Mouse (Mus musculus): Measurements from ENCODE around the gene Gm45234. TPM values are rescaled to one million over a fixed set of nuclear protein-coding genes. Genes with fewer than 3 reads are reported as not detected.
A peak's percentile ranks its signal among the peaks of the same experiment; 100 is the strongest.

Gene Gm45234
- polyA plus RNA-seq, 1 experiment from 2014 or later = not detected

DNA sequence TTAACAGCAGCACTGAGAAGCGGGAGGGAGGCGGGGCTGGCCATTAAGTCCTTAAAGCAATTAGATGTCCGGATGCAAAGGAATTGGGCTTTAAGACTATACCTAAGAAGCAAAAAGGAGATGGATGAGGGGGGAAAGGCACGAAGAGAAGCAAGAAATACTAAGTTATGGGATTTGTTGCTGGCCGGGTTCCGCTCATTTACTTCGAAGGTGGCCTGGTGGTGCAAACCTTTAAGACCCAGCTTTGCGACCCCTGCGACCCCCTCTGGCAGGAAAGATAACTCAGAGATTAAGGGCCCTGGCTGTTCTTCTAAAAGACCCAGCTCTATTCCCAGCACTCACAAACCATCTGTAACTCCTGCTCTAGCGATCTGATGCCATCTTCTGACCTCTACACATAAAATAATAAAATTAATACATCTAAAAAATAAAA lies 24.2 kb upstream of the Gm45234 start:
- Histone ChIP-seq H3K27ac (ENCODE audit: low read depth) (no peak overlapping the region), H3K9ac (peak overlapping the region; percentile 16; the same call in 1 of the 2 replicates)
- ATAC-seq (ENCODE audit: insufficient read depth) = no peak

DNA sequence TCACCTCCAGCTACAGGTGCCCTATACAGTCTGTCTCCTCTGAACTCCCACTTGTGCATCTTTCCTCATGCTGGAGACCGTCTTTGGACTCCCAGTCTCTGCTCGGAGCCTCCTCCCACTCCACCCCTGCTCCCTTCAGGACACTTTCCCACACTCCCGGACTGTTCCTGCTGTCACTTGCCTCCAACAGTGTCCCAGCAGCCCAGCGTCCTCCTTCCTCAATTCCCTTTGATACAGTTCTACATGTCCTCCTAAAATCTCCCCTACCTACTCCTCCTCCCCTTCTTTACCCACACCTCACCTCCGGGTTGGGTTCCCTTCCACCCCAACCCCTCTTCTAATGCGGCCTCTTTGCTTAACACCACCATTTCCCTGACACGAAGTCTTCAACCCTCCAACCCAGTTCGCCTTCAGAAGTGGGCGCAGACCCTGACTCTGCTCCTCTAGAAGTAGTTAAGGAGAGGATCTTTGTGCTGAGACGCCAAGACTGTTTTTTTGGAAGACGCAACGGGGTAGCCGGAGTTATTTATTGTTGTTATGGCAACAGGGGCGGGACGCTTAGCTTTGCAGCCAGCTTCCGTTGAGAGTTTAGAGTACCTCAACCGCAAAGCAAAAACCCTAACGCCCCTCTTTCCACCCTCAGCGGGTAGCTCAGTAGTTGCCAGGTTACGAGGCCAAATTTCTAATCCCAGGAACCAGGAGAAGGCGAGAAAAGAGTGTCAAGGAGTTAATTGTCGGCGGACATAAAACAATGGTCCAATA lies 23.6 kb upstream of the Gm45234 start, which contains the start of gene Lrrc23:
Gene Lrrc23, minus strand, starts transcription at position 506 of the 762 bp plus-strand sequence.
- H3K36me3 ChIP-seq (ENCODE audit: insufficient read depth) = no peaks in the 10 kb centered on the region
- no peaks in the 10 kb centered on the region for H3K9me3 ChIP-seq (ENCODE audit: low read depth, low read length)
- TF ChIP-seq CTCF (IDR thresholded peaks at IDR 0.05; ENCODE audit: low read depth) = no peak
- 2% methylated on average over 23 of the region's 23 CpGs for WGBS
- ATAC-seq (ENCODE audit: insufficient read depth) = peak; percentile 75
- H3K4me2 ChIP-seq = peak within 1 kb of the TSS; percentile 58
- H3K4me3 ChIP-seq (ENCODE audit: low read depth, low read length) = peak within 1 kb of the TSS; percentile 32
- peak; percentile 86 for DNase-seq
- no peak within 1 kb of the TSS for H3K27ac ChIP-seq (ENCODE audit: low read depth)
- H3K4me1 ChIP-seq (ENCODE audit: insufficient read depth) = peaks cover 8% of the 10 kb centered on the region; the same call in 1 of the 2 replicates
- H3K9ac ChIP-seq = peak within 1 kb of the TSS; percentile 16; the same call in 1 of the 2 replicates
- 0 out of 2 replicates have a peak, but pooled peaks cover 4% of the 10 kb centered on the region for H3K27me3 ChIP-seq (ENCODE audit: insufficient read depth, low read length)

More for the DNA sequence above, 24.2 kb upstream of the Gm45234 start:
- Histone ChIP-seq H3K9me3 (ENCODE audit: low read depth, low read length) (no peaks in the 10 kb centered on the region), H3K27me3 (ENCODE audit: insufficient read depth, low read length) (0 out of 2 replicates have a peak, but pooled peaks cover 4% of the 10 kb centered on the region), H3K4me3 (ENCODE audit: low read depth, low read length) (peak overlapping the region; percentile 32), H3K4me1 (ENCODE audit: insufficient read depth) (peaks cover 8% of the 10 kb centered on the region; the same call in 1 of the 2 replicates), H3K36me3 (ENCODE audit: insufficient read depth) (no peaks in the 10 kb centered on the region), H3K4me2 (peak overlapping the region; percentile 58)
- no peak for DNase-seq
- 7% methylated on average over 10 of the region's 10 CpGs for WGBS
- TF ChIP-seq CTCF (IDR thresholded peaks at IDR 0.05; ENCODE audit: low read depth) = no peak

DNA sequence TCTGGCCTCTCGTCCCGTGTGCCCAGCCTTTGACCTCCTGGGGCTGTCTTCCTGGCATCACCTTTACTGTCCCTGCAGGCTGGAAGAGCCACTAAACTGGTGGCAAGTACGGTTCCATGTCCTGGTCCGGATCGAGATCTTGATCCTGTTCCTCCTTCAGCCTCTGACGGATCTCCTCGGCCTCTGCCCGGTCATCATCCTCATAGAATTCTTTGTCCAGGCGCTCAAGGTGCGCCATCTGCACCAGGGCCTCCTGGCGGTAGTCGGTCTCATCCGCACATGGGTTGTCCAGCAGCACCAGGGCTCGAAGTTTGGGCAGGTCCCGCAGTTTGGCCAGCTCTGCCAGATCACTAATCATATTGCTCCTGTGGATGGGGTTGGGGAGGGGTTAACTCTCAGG lies 14.7 kb upstream of the Gm45234 start:
- WGBS = 81% methylated on average over 15 of the region's 15 CpGs
- Histone ChIP-seq H3K4me2 (no peak overlapping the region), H3K9me3 (ENCODE audit: low read depth, low read length) (no peaks in the 10 kb centered on the region), H3K4me1 (ENCODE audit: insufficient read depth) (0 out of 2 replicates have a peak, but pooled peaks cover 3% of the 10 kb centered on the region), H3K9ac (no peak overlapping the region), H3K36me3 (ENCODE audit: insufficient read depth) (no peaks in the 10 kb centered on the region), H3K4me3 (ENCODE audit: low read depth, low read length) (no peak overlapping the region), H3K27me3 (ENCODE audit: insufficient read depth, low read length) (no peaks in the 10 kb centered on the region), H3K27ac (ENCODE audit: low read depth) (no peak overlapping the region)
- no peak for DNase-seq
- TF ChIP-seq CTCF (IDR thresholded peaks at IDR 0.05; ENCODE audit: low read depth) = no peak
- no peak for ATAC-seq (ENCODE audit: insufficient read depth)

DNA sequence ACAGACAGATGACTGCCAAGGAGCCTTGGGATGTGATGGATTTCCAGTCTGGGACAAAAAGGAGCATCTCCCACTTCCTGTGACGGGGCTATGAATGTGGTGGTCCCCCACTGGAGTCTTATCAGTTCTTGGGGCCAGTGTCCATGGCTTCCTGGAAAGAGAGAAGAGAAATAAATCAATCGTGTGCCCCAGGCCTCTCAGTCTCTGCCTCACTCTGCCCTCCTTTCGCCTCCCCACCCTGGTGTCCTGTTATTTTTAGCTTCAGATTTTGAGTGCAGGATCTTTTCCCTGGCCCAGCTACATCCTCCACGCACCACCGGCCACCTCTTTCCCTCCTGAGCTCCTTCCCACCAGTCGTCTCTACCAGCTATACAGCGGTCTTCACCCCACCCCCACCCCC lies 14.2 kb upstream of the Gm45234 start:
- DNase-seq (no peak), ATAC-seq (ENCODE audit: insufficient read depth) (no peak)
- no peak for TF ChIP-seq CTCF (IDR thresholded peaks at IDR 0.05; ENCODE audit: low read depth)
- Histone ChIP-seq H3K27ac (ENCODE audit: low read depth) (no peak overlapping the region), H3K9ac (no peak overlapping the region; the same call in 1 of the 2 replicates), H3K27me3 (ENCODE audit: insufficient read depth, low read length) (no peaks in the 10 kb centered on the region), H3K9me3 (ENCODE audit: low read depth, low read length) (no peaks in the 10 kb centered on the region), H3K4me3 (ENCODE audit: low read depth, low read length) (peak overlapping the region; percentile 51; the same call in 1 of the 2 replicates), H3K36me3 (ENCODE audit: insufficient read depth) (no peaks in the 10 kb centered on the region), H3K4me2 (peak overlapping the region; percentile 81), H3K4me1 (ENCODE audit: insufficient read depth) (0 out of 2 replicates have a peak, but pooled peaks cover 3% of the 10 kb centered on the region)
- WGBS = 38% methylated on average over 7 of the region's 7 CpGs

DNA sequence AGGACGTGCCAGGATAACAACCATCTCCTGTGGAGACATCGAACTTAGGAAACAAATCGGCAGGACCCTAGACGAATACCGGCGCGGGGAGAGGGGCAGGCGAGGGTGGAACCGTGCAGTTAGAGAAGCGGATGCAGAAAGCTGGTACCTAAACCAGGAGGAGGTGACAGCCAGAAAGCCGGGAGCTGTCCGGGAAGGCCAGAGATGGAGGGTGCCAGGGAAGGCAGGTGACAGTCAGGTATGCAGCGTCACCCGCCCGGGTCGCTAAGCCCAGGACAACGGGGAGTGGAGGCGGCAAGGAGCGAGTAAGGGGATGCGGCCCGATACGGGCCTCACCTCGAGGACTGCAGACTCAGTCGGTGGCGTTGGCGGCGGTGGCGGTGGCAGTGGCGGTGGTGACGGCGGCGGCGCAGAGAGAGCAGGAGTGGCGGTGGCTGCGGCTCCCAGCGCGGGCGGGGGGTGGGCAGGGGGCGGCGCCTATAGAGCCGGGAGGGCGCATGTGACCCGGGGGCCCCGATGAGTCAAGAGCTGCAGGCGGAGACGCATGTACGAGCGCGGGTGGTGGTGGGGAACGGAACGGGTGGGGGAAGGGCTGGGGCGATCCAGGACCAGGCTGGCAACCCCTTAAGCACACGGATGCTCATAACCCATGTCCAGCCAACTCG lies 13.4 kb upstream of the Gm45234 start, which contains the start of gene Eno2:
Gene Eno2, minus strand, starts transcription at position 573 of the 665 bp plus-strand sequence.
- H3K27ac ChIP-seq (ENCODE audit: low read depth) = no peak within 1 kb of the TSS
- peak; percentile 66 for DNase-seq
- peak within 1 kb of the TSS; percentile 51 for H3K4me3 ChIP-seq (ENCODE audit: low read depth, low read length)
- H3K4me1 ChIP-seq (ENCODE audit: insufficient read depth) = 0 out of 2 replicates have a peak, but pooled peaks cover 3% of the 10 kb centered on the region
- no peaks in the 10 kb centered on the region for H3K36me3 ChIP-seq (ENCODE audit: insufficient read depth)
- under 1% methylated on average over 54 of the region's 54 CpGs for WGBS
- H3K9ac ChIP-seq = peak within 1 kb of the TSS; percentile 61
- H3K27me3 ChIP-seq (ENCODE audit: insufficient read depth, low read length) = no peaks in the 10 kb centered on the region
- H3K9me3 ChIP-seq (ENCODE audit: low read depth, low read length) = no peaks in the 10 kb centered on the region
- H3K4me2 ChIP-seq = peak within 1 kb of the TSS; percentile 81
- peak; percentile 70 for ATAC-seq (ENCODE audit: insufficient read depth)
- no peak for TF ChIP-seq CTCF (IDR thresholded peaks at IDR 0.05; ENCODE audit: low read depth)

DNA sequence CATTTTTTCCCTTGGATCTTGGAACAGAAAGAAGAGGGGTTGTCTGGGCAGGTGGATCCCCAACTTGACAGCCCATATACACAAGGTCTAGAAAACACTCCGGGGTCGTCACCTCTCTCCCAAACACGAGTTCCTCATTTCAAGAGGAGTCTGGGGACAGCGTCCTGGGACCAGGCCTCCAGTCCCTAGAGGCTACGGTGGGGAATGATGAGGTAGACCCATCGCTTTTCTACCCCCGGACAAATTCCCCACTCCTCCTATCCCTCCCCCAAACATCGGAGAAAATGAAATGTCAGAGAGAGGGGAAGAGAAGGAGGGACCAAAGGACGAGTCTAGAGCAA lies 12.9 kb upstream of the Gm45234 start:
- H3K9ac ChIP-seq = no peak overlapping the region; the same call in 1 of the 2 replicates
- WGBS = 4% methylated on average over 9 of the region's 9 CpGs
- no peak for TF ChIP-seq CTCF (IDR thresholded peaks at IDR 0.05; ENCODE audit: low read depth)
- ATAC-seq (ENCODE audit: insufficient read depth) = peak; percentile 28; the same call in 1 of the 2 replicates
- H3K27me3 ChIP-seq (ENCODE audit: insufficient read depth, low read length) = no peaks in the 10 kb centered on the region
- H3K36me3 ChIP-seq (ENCODE audit: insufficient read depth) = no peaks in the 10 kb centered on the region
- 0 out of 2 replicates have a peak, but pooled peaks cover 3% of the 10 kb centered on the region for H3K4me1 ChIP-seq (ENCODE audit: insufficient read depth)
- peak overlapping the region; percentile 51 for H3K4me3 ChIP-seq (ENCODE audit: low read depth, low read length)
- H3K27ac ChIP-seq (ENCODE audit: low read depth) = no peak overlapping the region
- DNase-seq = no peak
- peak overlapping the region; percentile 81 for H3K4me2 ChIP-seq
- H3K9me3 ChIP-seq (ENCODE audit: low read depth, low read length) = no peaks in the 10 kb centered on the region

Measured in lung, embryonic 14.5 days (tissue).